Mouse (Mus musculus) kidney, postnatal 10 days (tissue): ENCODE measurements around the gene Dgcr8.

Experiments
- DNase-seq: peaks from one replicate; pipeline ENCODE4 v3.0.0; 2021; ENCODE audit warnings: mixed read lengths

The Dgcr8 gene

GRCm38 (mm10) chr16:18220001-18220400 lies 69.0 kb downstream of the Dgcr8 start:
- peak; percentile 64 for DNase-seq

- DNase-seq: no peak
Observed at GRCm38 (mm10) chr16:18218580-18218996, 70.5 kb downstream of the Dgcr8 start.

- DNase-seq: no peak
Observed at GRCm38 (mm10) chr16:18217579-18217978, 71.5 kb downstream of the Dgcr8 start, which contains the start of gene Ccdc188. Gene Ccdc188 (plus strand): TSS chr16:18217879.

- DNase-seq: no peak
Observed at GRCm38 (mm10) chr16:18214858-18215257, 74.2 kb downstream of the Dgcr8 start.

- no peak for DNase-seq
Observed at GRCm38 (mm10) chr16:18213689-18214088, 75.4 kb downstream of the Dgcr8 start.

GRCm38 (mm10) chr16:18211417-18212171 lies 77.5 kb downstream of the Dgcr8 start:
- DNase-seq: peak; percentile 95

- DNase-seq: peak; percentile 82
Observed at GRCm38 (mm10) chr16:18210701-18211416, 78.2 kb downstream of the Dgcr8 start.
